Mouse (Mus musculus) intestine, postnatal 0 days (tissue): ENCODE data around the gene Pigb. TPM values are rescaled to one million over a fixed set of nuclear protein-coding genes. Genes with fewer than 3 reads are reported as not detected.

Experiments
- ATAC-seq: fragments of 200-750 bp; cut with Nextera tagmentation; 2 replicates; pipeline ENCODE4 v1.8.0; 2017; ENCODE audit warnings: mild to moderate bottlenecking, moderate TSS enrichment, moderate library complexity
- H3K27ac ChIP-seq: fragments of 300-500 bp; sonication (generic); 2 replicates; pipeline ENCODE4 v1.5.1; 2014; ENCODE audit warnings: mild to moderate bottlenecking, low read depth, low read length, moderate library complexity
- H3K27me3 ChIP-seq: fragments of 300-500 bp; sonication (generic); replicated peaks from 2 replicates; pipeline ENCODE4 v1.6.1; 2014; ENCODE audit warnings: low read length, mixed read lengths; ENCODE audit not compliant: control insufficient read depth, insufficient read depth
- H3K36me3 ChIP-seq: fragments of 300-500 bp; sonication (generic); 2 replicates; pipeline ENCODE4 v1.6.1; 2014; ENCODE audit warnings: mild to moderate bottlenecking, moderate library complexity; ENCODE audit not compliant: control insufficient read depth, insufficient read depth
- H3K4me1 ChIP-seq: fragments of 300-500 bp; sonication (generic); replicated peaks from 2 replicates; pipeline ENCODE4 v1.6.1; 2014; ENCODE audit warnings: antibody characterized with exemption, low read length, mixed read lengths; ENCODE audit not compliant: control insufficient read depth, insufficient read depth
- H3K4me2 ChIP-seq: fragments of 300-500 bp; sonication (generic); replicated peaks from 2 replicates; pipeline ENCODE4 v1.6.1; 2014; ENCODE audit warnings: low read depth, mild to moderate bottlenecking, moderate library complexity
- H3K4me3 ChIP-seq: fragments of 300-500 bp; sonication (generic); 2 replicates; pipeline ENCODE4 v1.5.1; 2014; ENCODE audit warnings: low read depth, low read length
- H3K9ac ChIP-seq: fragments of 300-500 bp; sonication (generic); 2 replicates; pipeline ENCODE4 v1.6.1; 2014; ENCODE audit warnings: mild to moderate bottlenecking, low read depth, low read length
- H3K9me3 ChIP-seq: fragments of 300-500 bp; sonication (generic); 2 replicates; pipeline ENCODE4 v1.6.1; 2016; ENCODE audit warnings: mixed run types; ENCODE audit not compliant: control insufficient read depth
- CTCF ChIP-seq: sonication (generic); IDR thresholded peaks from 2 replicates; pipeline ENCODE4 v1.5.1; 2016; ENCODE audit warnings: low read depth, mild to moderate bottlenecking, control low read depth, antibody characterized with exemption, moderate library complexity
- WGBS: fragments of 180-500 bp; shearing (Covaris S2); extraction: QIAGEN DNeasy Blood & Tissue Kit; methylation state at CpG from one replicate; pipeline ENCODE4 v1.1.7; 2014; 5-methylcytosine and 5-hydroxymethylcytosine counted together
- polyA plus RNA-seq: library from polyadenylated mRNA; unstranded; fragments of >200 nt; fragmentation: Nextera tagmentation; extraction: Ambion mirVana; gene quantifications from 2 replicates; pipeline ENCODE4 v1.2.1, GENCODE M21; 2015

Gene Pigb
- polyA plus RNA-seq, 1 experiment from 2014 or later, result 5.9 TPM

GRCm38 (mm10) chr9:73044146-73045079, 4.2 kb upstream of the Pigb start, which contains the start of gene Rab27a:
TSS of gene Rab27a (plus strand) at chr9:73044854.
- Histone ChIP-seq H3K4me2 (peak within 1 kb of the TSS; percentile 85), H3K27me3 (no peaks in the 10 kb centered on the region), H3K36me3 (no peaks in the 10 kb centered on the region), H3K9ac (peak within 1 kb of the TSS; percentile 4; the same call in 1 of the 2 replicates), H3K27ac (no peak within 1 kb of the TSS), H3K9me3 (no peaks in the 10 kb centered on the region), H3K4me3 (peak within 1 kb of the TSS; percentile 34), H3K4me1 (no peaks in the 10 kb centered on the region)
- 2% methylated on average over 41 of the region's 41 CpGs for WGBS
- peak; percentile 58; the same call in 1 of the 2 replicates for ATAC-seq
- peak; percentile 98 for TF ChIP-seq CTCF

DNA sequence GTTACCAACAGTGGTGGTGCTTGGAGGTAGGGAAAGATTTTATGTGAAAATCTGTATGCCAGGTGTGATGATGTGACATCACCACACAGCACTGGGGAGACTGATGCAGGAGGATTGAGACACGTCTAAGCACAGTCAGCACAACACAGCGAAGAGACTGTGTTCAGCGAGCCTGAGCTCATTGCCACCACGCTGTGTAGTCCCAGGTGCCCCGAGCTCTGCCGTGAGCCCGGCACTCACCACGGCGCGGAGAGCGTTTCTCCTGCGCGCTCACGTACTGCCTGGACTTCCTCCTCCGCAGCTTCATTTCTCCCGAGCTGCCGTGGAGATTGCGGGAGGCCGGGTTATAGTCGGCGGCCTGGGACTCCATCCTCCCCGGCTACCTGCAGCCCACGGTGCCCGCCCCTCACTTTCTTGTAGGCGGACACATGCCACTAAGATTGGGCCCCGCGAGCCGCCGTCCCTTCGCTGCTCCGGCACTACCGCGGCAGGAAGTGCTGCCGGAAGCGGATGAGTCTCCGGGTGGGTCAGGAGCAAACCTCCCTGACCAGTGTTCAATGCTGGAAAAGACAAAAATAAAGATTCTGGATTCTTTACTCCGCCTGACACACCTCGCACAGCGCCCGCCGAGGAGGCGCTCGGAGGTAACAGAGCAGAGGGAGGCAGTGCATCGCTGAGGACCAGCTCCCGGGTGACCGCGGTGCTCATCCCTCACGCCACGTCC, 794 bp downstream of the Pigb start:
- TF ChIP-seq CTCF, result no peak

GRCm38 (mm10) chr9:73033406-73033805, 6.8 kb downstream of the Pigb start:
- Histone ChIP-seq H3K9ac (no peak overlapping the region), H3K4me3 (no peak overlapping the region), H3K27ac (no peak overlapping the region), H3K27me3 (no peaks in the 10 kb centered on the region), H3K36me3 (peaks cover 31% of the 10 kb centered on the region), H3K4me2 (no peak overlapping the region), H3K9me3 (no peaks in the 10 kb centered on the region), H3K4me1 (0 out of 2 replicates have a peak, but pooled peaks cover under 1% of the 10 kb centered on the region)
- WGBS, result 100% methylated on average over 1 of the region's 1 CpGs
- ATAC-seq, result no peak
- TF ChIP-seq CTCF, result peak; percentile 20; the same call in 1 of the 2 replicates

More for the DNA sequence above, 794 bp downstream of the Pigb start:
- H3K27me3 ChIP-seq, result no peaks in the 10 kb centered on the region
- H3K4me2 ChIP-seq, result peak overlapping the region; percentile 76
- peak overlapping the region; percentile 78 for H3K9ac ChIP-seq
- peaks cover 6% of the 10 kb centered on the region; the same call in 1 of the 2 replicates for H3K36me3 ChIP-seq
- no peaks in the 10 kb centered on the region for H3K9me3 ChIP-seq
- peak overlapping the region; percentile 80 for H3K4me3 ChIP-seq
- 0% methylated on average over 49 of the region's 49 CpGs for WGBS
- peaks cover 6% of the 10 kb centered on the region; the same call in 1 of the 2 replicates for H3K4me1 ChIP-seq
- peak overlapping the region; percentile 74 for H3K27ac ChIP-seq
- ATAC-seq, result peak; percentile 84

DNA sequence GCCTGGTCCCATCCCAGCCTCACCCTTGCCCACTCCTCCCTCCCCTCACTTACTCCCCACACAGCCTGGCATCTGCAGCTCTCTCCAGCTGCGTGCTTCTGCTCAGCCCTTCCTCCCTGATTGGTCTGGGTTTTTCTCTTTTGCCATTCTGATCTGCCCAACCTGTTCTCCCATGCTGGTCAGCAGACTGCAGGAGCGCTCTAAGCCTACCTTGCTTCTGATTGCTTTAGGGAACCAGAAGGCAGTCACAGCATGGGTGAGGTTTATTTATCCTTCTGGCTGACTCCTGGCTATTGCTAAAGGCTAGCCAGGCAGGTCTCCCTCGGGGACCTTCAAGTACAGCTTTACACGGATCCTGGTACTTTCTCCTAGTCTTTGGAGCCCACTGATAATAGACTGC, 8.8 kb downstream of the Pigb start:
- no peak overlapping the region for H3K4me2 ChIP-seq
- no peaks in the 10 kb centered on the region for H3K4me1 ChIP-seq
- H3K27me3 ChIP-seq, result no peaks in the 10 kb centered on the region
- ATAC-seq, result no peak
- peaks cover 32% of the 10 kb centered on the region for H3K36me3 ChIP-seq
- H3K27ac ChIP-seq, result no peak overlapping the region
- H3K4me3 ChIP-seq, result no peak overlapping the region
- H3K9ac ChIP-seq, result no peak overlapping the region
- WGBS, result 66% methylated on average over 4 of the region's 4 CpGs
- H3K9me3 ChIP-seq, result no peaks in the 10 kb centered on the region
- TF ChIP-seq CTCF, result no peak

- peaks cover 32% of the 10 kb centered on the region for H3K36me3 ChIP-seq
- no peaks in the 10 kb centered on the region for H3K9me3 ChIP-seq
- no peak for ATAC-seq
- no peak overlapping the region for H3K27ac ChIP-seq
- no peak overlapping the region for H3K9ac ChIP-seq
- no peak for TF ChIP-seq CTCF
- 83% methylated on average over 1 of the region's 1 CpGs for WGBS
- no peaks in the 10 kb centered on the region for H3K4me1 ChIP-seq
- no peak overlapping the region for H3K4me2 ChIP-seq
- H3K4me3 ChIP-seq, result no peak overlapping the region
- no peaks in the 10 kb centered on the region for H3K27me3 ChIP-seq
Measured at GRCm38 (mm10) chr9:73030443-73030842, 9.7 kb downstream of the Pigb start.
